Mouse (Mus musculus): ENCODE measurements around the gene Draxin. TPM values are rescaled to one million over a fixed set of nuclear protein-coding genes. Genes with fewer than 3 reads are reported as not detected.

The Draxin gene
- total RNA-seq (2023): not detected

GRCm38 (mm10) chr4:148130561-148131413, at the start of gene Draxin:
TSS of gene Draxin (minus strand) at chr4:148130698.

GRCm38 (mm10) chr4:148160436-148161390, 30.2 kb upstream of the Draxin start, which contains the start of the genes Fbxo44 and Fbxo2:
TSS of gene Fbxo44 (minus strand) at chr4:148160482.
TSS of gene Fbxo2 (plus strand) at chr4:148160621.

GRCm38 (mm10) chr4:148151267-148152168, 21.0 kb upstream of the Draxin start, which contains the start of gene Fbxo6:
TSS of gene Fbxo6 (minus strand) at chr4:148152140.

GRCm38 (mm10) chr4:148130133-148130532, 365 bp downstream of the Draxin start, which contains the start of gene Mad2l2:
TSS of gene Mad2l2 (plus strand) at chr4:148130384.

GRCm38 (mm10) chr4:148087907-148088527, 42.5 kb downstream of the Draxin start, which contains the start of gene Agtrap:
TSS of gene Agtrap (minus strand) at chr4:148088031.

Other genes with a start within 250 kb of the Draxin start
- 37.0 TPM for gene Mfn2, start 226.0 kb downstream of the Draxin start, total RNA-seq (2023)
- gene Plod1, start 193.9 kb downstream of the Draxin start, total RNA-seq (2023): 9.5 TPM
- gene 2510039O18Rik, start 189.8 kb downstream of the Draxin start, total RNA-seq (2023): 63.6 TPM
- not detected for gene Nppb, start 144.9 kb downstream of the Draxin start, total RNA-seq (2023)
- gene Nppa, start 130.0 kb downstream of the Draxin start, total RNA-seq (2023): not detected
- 37.6 TPM for gene Clcn6, start 91.9 kb downstream of the Draxin start, total RNA-seq (2023)
- gene Mthfr, start 91.6 kb downstream of the Draxin start, total RNA-seq (2023): 24.2 TPM
- 18.2 TPM for gene Agtrap, start 42.7 kb downstream of the Draxin start, total RNA-seq (2023)
- gene Mad2l2, start 314 bp downstream of the Draxin start, total RNA-seq (2023): 23.5 TPM
- 16.6 TPM for gene Fbxo6, start 21.4 kb upstream of the Draxin start, total RNA-seq (2023)
- gene Fbxo44, start 29.8 kb upstream of the Draxin start, total RNA-seq (2023): 4.2 TPM
- not detected for gene Fbxo2, start 29.9 kb upstream of the Draxin start, total RNA-seq (2023)
- gene Disp3, start 157.3 kb upstream of the Draxin start, total RNA-seq (2023): not detected

All from CD4-positive naive resting alpha-beta T cell, adult 57 days (primary cell).